Mouse (Mus musculus): ENCODE measurements at regions not wholly inside any gene's neighbourhood (a gene's known extent, or its start where the extent isn't known, plus 50 kb on each side); places are given as distances from the start of the nearest gene placed in this dataset.

DNA sequence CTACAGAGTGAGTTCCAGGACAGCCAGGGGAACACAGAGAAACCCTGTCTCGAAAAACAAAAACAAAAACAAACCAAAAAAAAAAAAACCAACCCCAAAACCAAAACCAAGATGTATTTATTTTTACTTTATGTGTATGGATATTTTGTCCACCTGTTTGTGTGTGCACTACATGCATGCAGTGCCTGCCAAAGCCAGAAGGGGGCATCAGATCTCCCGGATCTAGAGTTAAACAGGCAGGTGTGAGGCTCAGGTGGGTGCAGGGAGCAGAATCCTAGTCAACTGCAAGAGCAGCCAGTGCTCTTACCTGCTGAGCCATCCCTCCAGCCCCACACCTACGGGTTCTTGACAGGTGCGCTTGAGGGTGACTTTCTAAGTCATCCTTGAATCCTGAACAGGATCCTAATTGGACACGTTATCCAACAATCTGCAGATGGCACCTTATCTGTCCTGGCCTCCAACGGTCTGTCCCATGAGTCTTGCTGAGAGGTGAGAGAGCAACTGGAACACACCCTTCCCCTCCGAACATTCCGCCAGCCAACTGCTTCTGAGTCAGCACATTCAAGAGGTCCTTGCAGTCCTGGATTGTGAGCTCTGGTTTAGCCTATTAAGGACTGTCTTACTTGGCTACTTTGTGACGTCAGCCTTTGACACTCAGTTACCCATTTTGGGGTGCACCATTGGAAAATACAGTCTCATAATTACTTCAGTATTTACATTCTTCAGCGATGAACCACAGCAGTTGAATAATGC is 95.4 kb upstream of the Slc38a4 start:
- TF ChIP-seq POLR2A (IDR thresholded peaks at IDR 0.05; ENCODE audit: insufficient read depth, low read depth, low read length), result no peak
- TF ChIP-seq CTCF (IDR thresholded peaks at IDR 0.05; ENCODE audit: insufficient read depth, low read depth, low read length), result no peak

All from olfactory bulb, adult 2 months (tissue).